Mouse (Mus musculus) liver, embryonic 16.5 days (tissue): ENCODE measurements around the gene Fkbp5. TPM values are rescaled to one million over a fixed set of nuclear protein-coding genes. Genes with fewer than 3 reads are reported as not detected.

ENCODE experiments used
- ATAC-seq: fragments of 200-750 bp; cut with Nextera tagmentation; 2 replicates; pipeline ENCODE4 v1.8.0; 2017; ENCODE audit warnings: low read depth, mild to moderate bottlenecking, moderate number of reproducible peaks, moderate library complexity
- H3K27ac ChIP-seq: fragments of 300-500 bp; sonication (generic); 2 replicates; pipeline ENCODE4 v1.5.1; 2014; ENCODE audit warnings: mild to moderate bottlenecking, low read length
- H3K27me3 ChIP-seq: fragments of 300-500 bp; sonication (generic); 2 replicates; pipeline ENCODE4 v1.6.1; 2014; ENCODE audit warnings: low read depth, low read length, mixed read lengths; ENCODE audit not compliant: control insufficient read depth, insufficient read depth
- H3K36me3 ChIP-seq: fragments of 300-500 bp; sonication (generic); 2 replicates; pipeline ENCODE4 v1.6.1; 2014; ENCODE audit warnings: mild to moderate bottlenecking; ENCODE audit not compliant: control insufficient read depth, insufficient read depth
- H3K4me1 ChIP-seq: fragments of 300-500 bp; sonication (generic); 2 replicates; pipeline ENCODE4 v1.6.1; 2014; ENCODE audit warnings: low read depth, low read length, mixed read lengths; ENCODE audit not compliant: control insufficient read depth
- H3K4me2 ChIP-seq: fragments of 300-500 bp; sonication (generic); 2 replicates; pipeline ENCODE4 v1.6.1; 2014; ENCODE audit warnings: low read depth, low read length, mixed read lengths
- H3K4me3 ChIP-seq: fragments of 300-500 bp; sonication (generic); 2 replicates; pipeline ENCODE4 v1.5.1; 2014; ENCODE audit warnings: low read depth, mild to moderate bottlenecking, low read length
- H3K9ac ChIP-seq: fragments of 300-500 bp; sonication (generic); 2 replicates; pipeline ENCODE4 v1.6.1; 2014; ENCODE audit warnings: low read depth, low read length
- H3K9me3 ChIP-seq: fragments of 300-500 bp; sonication (generic); replicated peaks from 2 replicates; pipeline ENCODE4 v1.6.1; 2016; ENCODE audit warnings: low read length; ENCODE audit not compliant: control insufficient read depth
- WGBS: fragments of 180-500 bp; shearing (Covaris S2); extraction: QIAGEN DNeasy Blood & Tissue Kit; methylation state at CpG from one replicate; pipeline ENCODE4 v1.1.7; 2014; ENCODE audit not compliant: insufficient replicate concordance; 5-methylcytosine and 5-hydroxymethylcytosine counted together
- polyA plus RNA-seq: library from polyadenylated mRNA; unstranded; fragments of >200 nt; fragmentation: Nextera tagmentation; extraction: Ambion mirVana; gene quantifications from 2 replicates; pipeline ENCODE4 v1.2.1, GENCODE M21; 2015

Gene Fkbp5
- polyA plus RNA-seq, 1 experiment from 2014 or later = 21.5 TPM

GRCm38 (mm10) chr17:28548550-28548949, 31.2 kb upstream of the Fkbp5 start:
- WGBS = 53% methylated on average over 11 of the region's 11 CpGs

GRCm38 (mm10) chr17:28546925-28547324, 29.6 kb upstream of the Fkbp5 start:
- WGBS = 66% methylated on average over 1 of the region's 1 CpGs
- H3K9ac ChIP-seq = no peak overlapping the region
- no peak for ATAC-seq

More at GRCm38 (mm10) chr17:28548550-28548949, 31.2 kb upstream of the Fkbp5 start:
- H3K4me2 ChIP-seq = no peak overlapping the region
- H3K27ac ChIP-seq = no peak overlapping the region
- ATAC-seq = no peak
- H3K9me3 ChIP-seq = no peaks in the 10 kb centered on the region
- no peak overlapping the region for H3K9ac ChIP-seq
- no peaks in the 10 kb centered on the region; the same call in 1 of the 2 replicates for H3K27me3 ChIP-seq
- no peak overlapping the region for H3K4me3 ChIP-seq
- no peaks in the 10 kb centered on the region for H3K4me1 ChIP-seq
- H3K36me3 ChIP-seq = no peaks in the 10 kb centered on the region

GRCm38 (mm10) chr17:28537881-28538280, 20.6 kb upstream of the Fkbp5 start:
- H3K36me3 ChIP-seq = no peaks in the 10 kb centered on the region
- 42% methylated on average over 12 of the region's 12 CpGs for WGBS
- H3K9ac ChIP-seq = no peak overlapping the region
- ATAC-seq = no peak
- H3K27ac ChIP-seq = no peak overlapping the region
- H3K9me3 ChIP-seq = no peaks in the 10 kb centered on the region
- H3K4me3 ChIP-seq = no peak overlapping the region
- no peak overlapping the region for H3K4me2 ChIP-seq
- no peaks in the 10 kb centered on the region for H3K27me3 ChIP-seq
- no peaks in the 10 kb centered on the region for H3K4me1 ChIP-seq

More at GRCm38 (mm10) chr17:28546925-28547324, 29.6 kb upstream of the Fkbp5 start:
- Histone ChIP-seq H3K4me1 (no peaks in the 10 kb centered on the region), H3K36me3 (no peaks in the 10 kb centered on the region), H3K27me3 (no peaks in the 10 kb centered on the region; the same call in 1 of the 2 replicates), H3K4me2 (no peak overlapping the region), H3K4me3 (no peak overlapping the region), H3K27ac (no peak overlapping the region), H3K9me3 (no peaks in the 10 kb centered on the region)

- Histone ChIP-seq H3K9ac (no peak overlapping the region), H3K9me3 (no peaks in the 10 kb centered on the region), H3K36me3 (no peaks in the 10 kb centered on the region), H3K4me1 (no peaks in the 10 kb centered on the region), H3K27ac (no peak overlapping the region), H3K27me3 (no peaks in the 10 kb centered on the region), H3K4me3 (no peak overlapping the region), H3K4me2 (no peak overlapping the region)
- 78% methylated on average over 13 of the region's 13 CpGs for WGBS
- ATAC-seq = no peak
These were observed 16.0 kb upstream of the Fkbp5 start for GRCm38 (mm10) chr17:28533327-28533726.

GRCm38 (mm10) chr17:28532557-28532956, 15.2 kb upstream of the Fkbp5 start:
- Histone ChIP-seq H3K4me1 (peaks cover 3% of the 10 kb centered on the region), H3K27ac (no peak overlapping the region), H3K9ac (no peak overlapping the region), H3K4me3 (no peak overlapping the region), H3K27me3 (no peaks in the 10 kb centered on the region), H3K36me3 (no peaks in the 10 kb centered on the region), H3K4me2 (no peak overlapping the region), H3K9me3 (no peaks in the 10 kb centered on the region)
- ATAC-seq = no peak
- WGBS = 62% methylated on average over 7 of the region's 7 CpGs

- Histone ChIP-seq H3K4me2 (no peak overlapping the region), H3K9ac (no peak overlapping the region), H3K36me3 (no peaks in the 10 kb centered on the region), H3K4me3 (no peak overlapping the region), H3K27ac (no peak overlapping the region), H3K27me3 (no peaks in the 10 kb centered on the region), H3K4me1 (peaks cover 6% of the 10 kb centered on the region), H3K9me3 (no peaks in the 10 kb centered on the region)
- 0 out of 2 replicates have a peak, but pooled peaks have one; percentile 30 for ATAC-seq
- WGBS = 17% methylated on average over 18 of the region's 18 CpGs
These were observed 14.6 kb upstream of the Fkbp5 start for GRCm38 (mm10) chr17:28531946-28532345.

GRCm38 (mm10) chr17:28530506-28530905, 13.2 kb upstream of the Fkbp5 start, which contains the start of gene Armc12:
Armc12 (plus strand) TSS chr17:28530806.
- Histone ChIP-seq H3K27me3 (no peaks in the 10 kb centered on the region), H3K9ac (no peak within 1 kb of the TSS), H3K36me3 (no peaks in the 10 kb centered on the region), H3K9me3 (no peaks in the 10 kb centered on the region), H3K4me1 (peaks cover 6% of the 10 kb centered on the region), H3K4me3 (no peak within 1 kb of the TSS), H3K4me2 (no peak within 1 kb of the TSS), H3K27ac (no peak within 1 kb of the TSS)
- ATAC-seq = no peak
- 65% methylated on average over 6 of the region's 6 CpGs for WGBS

- Histone ChIP-seq H3K9ac (no peak overlapping the region), H3K9me3 (no peaks in the 10 kb centered on the region), H3K27ac (no peak overlapping the region), H3K4me2 (no peak overlapping the region), H3K36me3 (no peaks in the 10 kb centered on the region), H3K27me3 (no peaks in the 10 kb centered on the region), H3K4me3 (no peak overlapping the region), H3K4me1 (peaks cover 6% of the 10 kb centered on the region)
- 50% methylated on average over 4 of the region's 4 CpGs for WGBS
- no peak for ATAC-seq
These were observed 11.8 kb upstream of the Fkbp5 start for GRCm38 (mm10) chr17:28529116-28529515.

- H3K4me2 ChIP-seq = peak overlapping the region; percentile 35; the same call in 1 of the 2 replicates
- no peak overlapping the region for H3K9ac ChIP-seq
These were observed 10.7 kb upstream of the Fkbp5 start for GRCm38 (mm10) chr17:28528043-28528351.

More at GRCm38 (mm10) chr17:28528043-28528351, 10.7 kb upstream of the Fkbp5 start:
- no peaks in the 10 kb centered on the region for H3K36me3 ChIP-seq
- 0% methylated on average over 6 of the region's 6 CpGs for WGBS
- H3K4me1 ChIP-seq = peaks cover 6% of the 10 kb centered on the region
- no peaks in the 10 kb centered on the region for H3K9me3 ChIP-seq
- H3K27ac ChIP-seq = no peak overlapping the region
- no peak overlapping the region for H3K4me3 ChIP-seq
- ATAC-seq = no peak
- H3K27me3 ChIP-seq = peaks cover 6% of the 10 kb centered on the region
